Mouse (Mus musculus) left cerebral cortex, adult 2 months (tissue): ENCODE results near the gene Gtpbp4. TPM values are rescaled to one million over a fixed set of nuclear protein-coding genes. Genes with fewer than 3 reads are reported as not detected.
"Not testable (repeated sequence)": the region's sequence is repeated elsewhere in the genome, so short reads cannot be mapped to it uniquely, and the experiment has no call there.

Experiments used
- DNase-seq, 2 experiments: peaks; one replicate each; pipeline ENCODE4 v3.0.0; 2021 to 2022; ENCODE audit warnings: low spot score in 2 of 2, mixed read lengths in 1 of 2; ENCODE audit errors: extremely low spot score in 1 of 2
- H3K27ac ChIP-seq: fragments of 200-600 bp; 2 replicates; pipeline ENCODE4 v1.8.1; 2022
- H3K4me3 ChIP-seq: fragments of 200-600 bp; 2 replicates; pipeline ENCODE4 v1.8.1; 2022
- CTCF ChIP-seq: fragments of 200-600 bp; IDR thresholded peaks from 2 replicates; pipeline ENCODE4 v1.8.1; 2022; ENCODE audit warnings: antibody characterized with exemption, mild to moderate bottlenecking, moderate library complexity
- intact Hi-C: fragments of 180-260 bp; cut with DNase I; formaldehyde crosslinking; loops from one replicate; pipeline ENCODE4 v1.15.1; 2025
- total RNA-seq, 2 experiments: library from RNA; stranded (reverse); gene quantifications; 2 replicates each; pipeline ENCODE4 v1.2.3; 2021

Gene Gtpbp4
- total RNA-seq, 2 experiments from 2014 or later: 41.2 to 44.1 TPM

DNA sequence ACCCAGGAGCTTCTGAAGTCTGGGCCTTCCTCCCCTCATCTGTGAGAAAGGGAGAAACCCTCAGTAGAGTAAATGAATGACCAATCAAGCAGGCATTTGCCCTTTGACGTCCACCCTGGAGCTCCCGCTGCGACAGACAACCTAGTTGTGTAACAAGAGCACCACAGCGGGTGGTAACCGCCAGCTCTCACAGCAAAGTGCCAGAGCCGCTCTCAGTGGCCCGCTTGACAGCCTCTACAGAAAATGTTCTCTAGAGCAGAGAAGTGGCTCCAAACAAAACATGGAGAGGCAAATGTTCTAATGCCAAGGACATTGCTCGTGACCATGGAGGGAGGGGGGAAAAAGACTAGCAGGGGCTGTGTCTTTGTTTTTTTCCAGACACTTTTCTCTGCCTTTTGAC, 21.3 kb upstream of the Gtpbp4 start:
- Histone ChIP-seq H3K4me3 (no peak overlapping the region), H3K27ac (no peak overlapping the region)
- DNase-seq: no peak
- no peak for TF ChIP-seq CTCF
- intact Hi-C loops: no loop called here

DNA sequence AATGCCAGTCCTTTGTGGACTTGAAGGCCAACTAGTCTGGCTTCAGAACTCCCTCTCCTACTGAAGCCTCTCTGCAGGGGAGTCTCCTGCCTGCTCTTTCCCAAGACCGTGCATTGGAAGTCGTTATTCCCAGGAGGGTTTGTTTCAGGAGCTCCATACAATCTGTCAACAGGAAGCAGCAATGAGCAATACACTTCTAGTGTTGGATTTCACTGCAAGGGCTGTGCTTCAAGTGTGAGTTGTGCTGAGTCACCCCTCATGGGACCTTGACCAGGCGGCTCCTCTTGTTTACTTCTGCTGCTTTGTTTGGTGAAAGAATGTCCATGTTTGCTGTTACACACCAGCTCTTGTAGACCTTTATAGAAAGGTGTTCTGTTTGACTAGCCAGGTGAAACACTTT, 18.5 kb upstream of the Gtpbp4 start:
- intact Hi-C loops: loop anchor here (5.0 kb wide), 1 partner anchor 73 kb away; no protein-coding TSS in a partner anchor
- DNase-seq: no peak
- Histone ChIP-seq H3K27ac (no peak overlapping the region), H3K4me3 (no peak overlapping the region)
- no peak for TF ChIP-seq CTCF

DNA sequence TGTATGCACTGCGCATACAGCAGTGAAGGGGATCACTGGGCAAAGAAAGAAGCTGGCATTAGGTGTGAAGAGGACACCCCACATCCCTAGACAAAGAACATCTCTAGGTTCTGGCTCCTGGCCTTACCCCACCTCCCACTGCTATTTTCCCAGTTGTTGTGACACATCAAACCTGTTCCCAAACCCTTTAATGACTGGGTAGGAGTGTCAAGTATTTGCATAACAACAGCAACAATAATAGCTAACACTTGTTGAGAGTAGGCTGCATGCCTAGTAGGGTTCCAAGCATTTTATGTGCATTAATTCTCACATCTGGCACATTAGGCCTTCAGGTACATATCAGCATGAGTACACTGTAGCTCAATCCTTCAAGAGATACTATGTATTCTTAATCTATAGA, 17.6 kb upstream of the Gtpbp4 start:
- intact Hi-C loops: loop anchor here (5.0 kb wide), 1 partner anchor 74 kb away; no protein-coding TSS in a partner anchor
- H3K27ac ChIP-seq: no peak overlapping the region
- no peak for DNase-seq
- no peak overlapping the region for H3K4me3 ChIP-seq
- no peak for TF ChIP-seq CTCF

DNA sequence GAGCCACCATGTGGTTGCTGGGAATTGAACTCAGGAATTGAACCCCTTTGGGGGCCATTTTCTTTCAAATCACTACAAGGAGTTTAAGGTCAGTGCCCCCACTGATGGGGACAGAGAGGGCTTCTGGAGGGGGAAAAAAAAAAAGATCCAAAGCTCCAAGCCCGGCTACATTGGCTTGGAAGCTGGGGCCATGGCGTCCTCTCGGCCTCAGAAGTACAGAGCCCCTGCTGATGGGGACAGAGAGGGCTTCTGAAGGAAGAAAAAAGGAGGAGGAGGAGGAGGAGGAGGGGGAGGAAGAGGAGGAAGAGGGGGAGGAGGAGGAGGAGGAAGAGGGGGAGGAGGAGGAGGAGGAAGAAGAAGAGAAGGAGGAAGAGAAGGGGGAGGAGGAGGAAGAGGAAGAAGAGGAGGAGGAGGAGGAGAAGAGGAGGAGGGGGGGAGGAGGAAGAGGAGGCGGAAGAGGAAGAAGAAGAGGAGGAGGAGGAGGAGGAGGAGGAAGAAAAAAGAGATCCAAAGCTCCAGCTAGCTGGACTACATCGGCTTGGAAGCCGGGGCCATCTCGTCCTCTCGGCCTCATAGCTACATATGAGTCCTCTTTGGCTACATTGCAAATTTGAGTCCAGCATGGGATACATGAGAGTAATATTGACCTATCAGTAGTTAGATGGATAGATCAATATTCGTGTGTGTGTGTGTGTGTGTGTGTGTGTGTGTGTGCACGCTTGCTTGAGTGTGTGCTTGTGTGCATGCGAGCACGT, 15.9 kb upstream of the Gtpbp4 start:
- peak; percentile 78 to 79 for DNase-seq
- intact Hi-C loops: loop anchor here (5.0 kb wide), 1 partner anchor 76 kb away; no protein-coding TSS in a partner anchor
- no peak overlapping the region for H3K27ac ChIP-seq
- no peak for TF ChIP-seq CTCF
- no peak overlapping the region for H3K4me3 ChIP-seq

DNA sequence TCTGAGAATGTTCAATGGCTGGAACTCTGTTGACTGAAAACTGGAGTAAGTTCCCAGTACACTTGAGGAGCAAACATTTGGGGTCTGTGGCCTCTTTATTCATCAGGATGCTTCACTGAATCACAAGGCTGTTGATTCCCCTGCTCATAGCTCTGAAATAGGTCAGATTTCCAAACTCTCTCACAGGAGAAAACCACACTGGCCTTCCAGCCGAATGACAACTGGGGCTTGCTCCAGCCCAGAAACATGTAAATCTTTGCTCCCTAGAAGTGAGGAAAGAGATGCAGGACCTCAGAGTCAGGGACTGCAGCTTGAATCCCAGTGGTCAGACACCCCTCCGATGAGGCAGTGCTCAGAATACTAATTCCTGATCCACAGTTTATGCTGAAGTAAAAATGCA, 7.4 kb upstream of the Gtpbp4 start:
- no peak for TF ChIP-seq CTCF
- DNase-seq: no peak
- Histone ChIP-seq H3K4me3 (no peak overlapping the region), H3K27ac (no peak overlapping the region)
- intact Hi-C loops: no loop called here

DNA sequence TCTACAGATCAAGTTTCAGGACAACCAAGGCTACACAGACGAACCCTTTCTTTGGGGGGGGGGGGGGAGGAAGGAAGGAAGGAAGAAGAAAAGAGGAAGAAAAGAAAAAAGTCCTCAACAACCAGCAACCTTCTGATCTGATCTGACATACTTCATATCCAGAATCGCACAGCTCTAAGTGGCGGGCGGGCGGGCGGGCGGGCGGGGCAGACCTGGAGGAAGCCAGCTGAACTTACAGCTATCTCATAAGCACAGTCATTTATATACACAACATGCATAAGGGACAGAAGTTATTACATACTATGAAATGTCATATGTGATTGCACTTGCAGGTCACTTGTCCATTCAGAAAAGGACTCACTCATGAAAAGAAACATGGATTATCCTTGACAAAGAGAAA, 3.6 kb upstream of the Gtpbp4 start:
- no peak for DNase-seq
- Histone ChIP-seq H3K4me3 (no peak overlapping the region), H3K27ac (no peak overlapping the region)
- intact Hi-C loops: loop anchor here (5.0 to 10.0 kb wide), 2 partner anchors 112 to 765 kb away; partner anchors contain the start of genes Idi1 and Zmynd11
- TF ChIP-seq CTCF: no peak

DNA sequence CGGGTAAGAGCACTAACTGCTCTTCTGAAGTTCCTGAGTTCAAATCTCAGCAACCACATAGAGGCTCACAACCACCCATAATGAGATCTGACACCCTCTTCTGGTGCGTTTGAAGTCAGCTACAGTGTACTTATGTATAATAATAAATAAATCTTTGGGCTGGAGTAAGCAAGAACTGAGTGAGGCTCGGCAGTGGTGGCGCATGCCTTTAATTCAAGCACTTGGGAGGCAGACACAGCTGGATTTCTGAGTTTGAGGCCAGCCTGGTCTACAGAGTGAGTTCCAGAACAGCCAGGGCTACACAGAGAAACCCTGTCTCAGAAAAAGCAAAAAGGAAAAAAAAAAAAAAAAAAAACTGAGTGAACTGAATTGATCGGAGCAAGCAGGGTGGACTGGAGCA, 1.3 kb upstream of the Gtpbp4 start:
- not testable (repeated sequence) for H3K27ac ChIP-seq, DNase-seq, H3K4me3 ChIP-seq
- intact Hi-C loops: loop anchor here (2.0 to 10.0 kb wide), 3 partner anchors 70 to 768 kb away; partner anchors contain the start of genes Idi1 and Zmynd11

DNA sequence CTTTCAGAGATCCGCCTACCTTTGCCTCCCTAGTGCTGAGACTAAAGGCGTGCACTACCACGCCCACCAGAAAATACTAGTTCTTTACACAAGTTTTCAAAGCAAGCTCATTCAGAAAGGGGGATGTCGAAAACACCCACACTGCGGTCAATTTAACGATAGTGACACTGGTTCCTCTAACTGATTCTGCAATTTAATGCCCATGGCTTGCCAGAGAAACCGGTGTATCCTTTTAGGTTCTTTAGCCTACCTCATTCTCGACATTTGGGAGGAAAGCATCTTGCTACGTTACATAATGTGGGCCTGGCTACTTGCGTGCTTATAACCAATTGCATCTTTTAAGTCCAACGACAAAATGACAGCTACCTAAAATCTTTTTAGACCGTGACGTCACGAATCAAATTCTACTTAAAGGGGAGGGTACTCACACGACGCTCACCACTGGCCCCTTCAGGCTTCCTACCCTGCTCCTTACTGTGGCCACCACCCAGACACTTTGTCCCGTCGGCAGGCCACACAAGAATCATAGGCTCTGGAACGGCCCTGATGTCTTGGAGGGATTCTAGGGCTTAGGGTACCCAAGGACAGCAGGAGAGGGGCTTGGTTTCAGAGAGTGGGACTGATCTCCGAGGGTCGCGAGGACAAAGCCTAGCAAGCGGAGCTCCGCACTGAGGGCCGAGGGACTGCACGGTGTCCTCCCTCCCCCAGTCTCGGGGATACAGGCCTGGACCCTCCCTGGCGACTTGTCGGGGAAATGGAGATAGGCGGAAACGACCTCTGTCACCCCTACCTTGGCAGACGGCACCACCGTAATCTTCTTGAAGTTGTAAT, 509 bp downstream of the Gtpbp4 start:
- DNase-seq: no peak
- TF ChIP-seq CTCF: no peak
- intact Hi-C loops: loop anchor here (5.0 to 10.0 kb wide), 2 partner anchors 108 to 769 kb away; partner anchors contain the start of genes Idi1 and Zmynd11
- peak overlapping the region; percentile 100 for H3K4me3 ChIP-seq
- peak overlapping the region; percentile 8 for H3K27ac ChIP-seq

DNA sequence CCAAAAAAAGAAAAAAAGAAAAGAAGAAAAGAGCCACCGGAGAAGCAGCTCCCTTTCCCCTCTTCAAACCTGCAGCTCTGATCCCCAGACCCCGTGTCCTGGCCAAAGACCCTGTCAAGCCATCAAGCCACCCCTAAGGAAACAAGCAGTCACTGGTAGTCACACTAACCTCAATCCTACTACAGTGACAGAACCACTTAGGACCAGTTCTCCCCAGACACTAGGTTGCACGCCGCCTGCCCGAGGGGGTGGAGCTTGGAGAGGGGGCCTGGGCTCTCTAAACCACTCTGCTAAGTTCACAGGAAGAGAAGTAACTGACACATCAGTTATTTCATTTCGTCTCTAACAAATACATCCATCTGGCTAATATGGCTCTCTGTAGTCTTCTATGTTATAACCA, 3.7 kb downstream of the Gtpbp4 start:
- intact Hi-C loops: loop anchor here (10.0 kb wide), 1 partner anchor 773 kb away; the partner anchor contains the start of gene Zmynd11
- Histone ChIP-seq H3K27ac (no peak overlapping the region), H3K4me3 (no peak overlapping the region)
- TF ChIP-seq CTCF: no peak
- no peak for DNase-seq

DNA sequence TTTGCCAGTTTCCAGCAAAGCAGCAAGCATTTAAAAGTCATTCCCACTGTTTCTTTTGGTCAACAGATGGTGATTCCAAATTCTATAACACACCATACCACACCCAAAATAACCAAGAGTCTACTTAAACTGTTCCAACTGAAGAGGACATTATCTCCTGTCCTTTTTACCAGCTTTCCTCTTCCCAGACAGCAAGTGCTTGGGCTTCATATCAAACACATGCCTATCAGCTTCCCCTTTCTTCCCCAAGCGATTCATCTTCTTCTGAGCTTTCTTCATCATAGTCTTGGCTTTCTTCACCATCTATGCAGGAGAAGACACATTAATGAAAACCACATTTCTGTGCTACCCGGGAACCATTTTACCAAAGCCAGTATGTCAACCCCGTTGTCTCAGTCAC, 22.9 kb downstream of the Gtpbp4 start:
- DNase-seq: no peak
- intact Hi-C loops: loop anchor here (5.0 kb wide), 1 partner anchor 86 kb away; the partner anchor contains the start of gene Idi1
- H3K27ac ChIP-seq: no peak overlapping the region
- no peak for TF ChIP-seq CTCF
- H3K4me3 ChIP-seq: no peak overlapping the region

DNA sequence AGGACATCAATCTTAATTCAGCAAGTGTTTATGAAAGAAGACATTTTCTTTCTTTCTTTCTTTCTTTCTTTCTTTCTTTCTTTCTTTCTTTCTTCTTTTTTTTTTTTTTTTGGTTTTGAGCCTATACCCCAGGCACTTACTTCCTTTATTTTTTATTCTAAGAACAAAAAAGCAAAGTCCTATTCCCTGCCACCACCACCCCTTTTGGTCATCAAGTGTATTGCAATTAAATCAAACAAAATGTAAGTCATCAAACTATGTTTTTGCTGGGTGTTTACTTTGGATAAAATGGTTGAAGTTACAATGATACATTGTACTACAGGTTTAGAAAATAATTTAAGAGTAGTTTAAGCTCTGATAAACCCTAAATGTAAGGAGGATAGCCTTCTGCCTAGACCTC, 23.5 kb downstream of the Gtpbp4 start:
- Histone ChIP-seq H3K4me3 (no peak overlapping the region), H3K27ac (no peak overlapping the region)
- DNase-seq: no peak
- intact Hi-C loops: loop anchor here (5.0 kb wide), 1 partner anchor 85 kb away; the partner anchor contains the start of gene Idi1
- TF ChIP-seq CTCF: peak; percentile 27

DNA sequence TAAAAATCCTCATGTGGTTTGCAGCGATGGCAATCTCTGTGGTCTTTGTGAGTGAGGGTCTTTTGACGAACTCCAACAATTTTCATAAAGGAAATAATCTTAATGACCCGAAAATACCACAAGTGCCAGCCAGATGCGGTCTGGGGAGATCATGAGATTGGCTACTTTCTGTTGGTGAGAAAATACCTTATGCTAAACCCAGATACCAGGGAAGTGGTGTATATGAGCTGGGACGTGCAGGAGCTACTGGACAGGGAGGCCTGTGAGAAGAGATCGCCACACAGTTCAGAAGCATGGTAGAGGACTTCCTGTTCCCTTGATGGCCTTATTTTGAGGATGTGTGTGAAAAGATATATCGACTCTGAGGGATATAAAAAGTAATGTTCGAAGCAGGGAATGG, 28.1 kb downstream of the Gtpbp4 start:
- no peak for DNase-seq
- TF ChIP-seq CTCF: no peak
- Histone ChIP-seq H3K27ac (no peak overlapping the region), H3K4me3 (no peak overlapping the region)
- intact Hi-C loops: no loop called here
